Mouse (Mus musculus) left cerebral cortex, postnatal 4 days (tissue): ENCODE data around the gene Ifna5. TPM values are rescaled to one million over a fixed set of nuclear protein-coding genes. Genes with fewer than 3 reads are reported as not detected.

Experiments
- DNase-seq: peaks from one replicate; pipeline ENCODE4 v3.0.0-alpha.2; 2022
- intact Hi-C: fragments of 180-260 bp; cut with DNase I; formaldehyde crosslinking; loops from one replicate; pipeline ENCODE4 v1.15.1; 2025
- total RNA-seq, 2 experiments: library from RNA; stranded (reverse); gene quantifications; 2 replicates each; pipeline ENCODE4 v1.2.3; 2021

The Ifna5 gene
- total RNA-seq, 2 experiments from 2014 or later, result not detected

- intact Hi-C loops, result no loop called here
- DNase-seq, result no peak
These were observed 23.9 kb downstream of the Ifna5 start for GRCm38 (mm10) chr4:88859214-88859613.

- DNase-seq, result no peak
- intact Hi-C loops, result no loop called here
These were observed 28.0 kb downstream of the Ifna5 start for GRCm38 (mm10) chr4:88863309-88863708.

- no peak for DNase-seq
- intact Hi-C loops, result no loop called here
These were observed 29.3 kb downstream of the Ifna5 start for GRCm38 (mm10) chr4:88864599-88864998.

GRCm38 (mm10) chr4:88865011-88865569, 29.8 kb downstream of the Ifna5 start:
- intact Hi-C loops, result no loop called here
- no peak for DNase-seq

GRCm38 (mm10) chr4:88867366-88867925, 32.1 kb downstream of the Ifna5 start:
- peak; percentile 72 for DNase-seq
- intact Hi-C loops, result no loop called here

GRCm38 (mm10) chr4:88867926-88868911, 32.9 kb downstream of the Ifna5 start:
- peak; percentile 23 for DNase-seq
- intact Hi-C loops, result no loop called here

- DNase-seq, result no peak
- intact Hi-C loops, result loop anchor here (1.0 to 10.0 kb wide), 2 partner anchors 62 to 257 kb away; no protein-coding TSS in a partner anchor
These were observed 37.4 kb downstream of the Ifna5 start for GRCm38 (mm10) chr4:88872691-88873090.

- DNase-seq, result no peak
- intact Hi-C loops, result loop anchor here (10.0 kb wide), 1 partner anchor 59 kb away; no protein-coding TSS in a partner anchor
These were observed 40.2 kb downstream of the Ifna5 start for GRCm38 (mm10) chr4:88875435-88876095.

- intact Hi-C loops, result loop anchor here (10.0 kb wide), 1 partner anchor 58 kb away; no protein-coding TSS in a partner anchor
- no peak for DNase-seq
These were observed 41.2 kb downstream of the Ifna5 start for GRCm38 (mm10) chr4:88876520-88876919.

GRCm38 (mm10) chr4:88878246-88878645, 42.9 kb downstream of the Ifna5 start:
- intact Hi-C loops, result loop anchor here (10.0 kb wide), 1 partner anchor 57 kb away; no protein-coding TSS in a partner anchor
- DNase-seq, result no peak

- intact Hi-C loops, result loop anchor here (10.0 kb wide), 1 partner anchor 56 kb away; no protein-coding TSS in a partner anchor
- no peak for DNase-seq
These were observed 43.4 kb downstream of the Ifna5 start for GRCm38 (mm10) chr4:88878772-88879171.

- intact Hi-C loops, result no loop called here
- DNase-seq, result no peak
These were observed 44.8 kb downstream of the Ifna5 start, which contains the start of gene Ifne for GRCm38 (mm10) chr4:88880101-88880500. Gene Ifne (minus strand): TSS chr4:88880201.

Other genes with a start within 250 kb of the Ifna5 start
- not detected for gene Ifna9, start 243.1 kb upstream of the Ifna5 start, total RNA-seq
- gene Ifna12, start 232.1 kb upstream of the Ifna5 start, total RNA-seq, result not detected
- gene C87499, start 201.1 kb upstream of the Ifna5 start, total RNA-seq, result not detected
- gene Ifna13, start 191.1 kb upstream of the Ifna5 start, total RNA-seq, result not detected
- not detected for gene Ifna16, start 158.6 kb upstream of the Ifna5 start, total RNA-seq
- gene Ifna2, start 151.6 kb upstream of the Ifna5 start, total RNA-seq, result not detected
- gene Ifnab, start 144.2 kb upstream of the Ifna5 start, total RNA-seq, result not detected
- gene Gm26566, start 113.7 kb upstream of the Ifna5 start, total RNA-seq, result 1 to 10 TPM; 1.5 to 1.7 TPM
- gene Klhl9, start 113.1 kb upstream of the Ifna5 start, total RNA-seq, result 100 to 1,000 TPM; 105 to 106 TPM
- not detected for gene Gm13271, start 80.7 kb upstream of the Ifna5 start, total RNA-seq
- not detected for gene Gm13283, start 75.4 kb upstream of the Ifna5 start, total RNA-seq
- not detected for gene Gm13290, start 61.7 kb upstream of the Ifna5 start, total RNA-seq
- not detected for gene Gm13289, start 58.6 kb upstream of the Ifna5 start, total RNA-seq
- not detected for gene Gm13272, start 55.7 kb upstream of the Ifna5 start, total RNA-seq
- not detected for gene Ifnz, start 53.4 kb upstream of the Ifna5 start, total RNA-seq
- not detected for gene Gm13276, start 49.8 kb upstream of the Ifna5 start, total RNA-seq
- not detected for gene Gm13277, start 46.9 kb upstream of the Ifna5 start, total RNA-seq
- gene Gm13278, start 44.0 kb upstream of the Ifna5 start, total RNA-seq, result not detected
- gene Gm13275, start 41.0 kb upstream of the Ifna5 start, total RNA-seq, result not detected
- gene Gm13279, start 38.1 kb upstream of the Ifna5 start, total RNA-seq, result not detected
- gene Gm13285, start 35.9 kb upstream of the Ifna5 start, total RNA-seq, result under 1 TPM in 1 of 2 experiments, not detected in 1; 0.24 TPM
- not detected for gene Gm13287, start 32.3 kb upstream of the Ifna5 start, total RNA-seq
- not detected for gene Gm13288, start 30.0 kb upstream of the Ifna5 start, total RNA-seq
- gene Ifna7, start 19.3 kb upstream of the Ifna5 start, total RNA-seq, result not detected
- not detected for gene Ifna11, start 15.6 kb upstream of the Ifna5 start, total RNA-seq
- not detected for gene Ifna6, start 8.1 kb upstream of the Ifna5 start, total RNA-seq
- gene Ifna4, start 6.3 kb downstream of the Ifna5 start, total RNA-seq, result not detected
- gene Ifna1, start 14.6 kb downstream of the Ifna5 start, total RNA-seq, result not detected
- gene Ifne, start 44.7 kb downstream of the Ifna5 start, total RNA-seq, result not detected